Mouse (Mus musculus): ENCODE data around the gene Ppp1r13l. TPM values are rescaled to one million over a fixed set of nuclear protein-coding genes. Genes with fewer than 3 reads are reported as not detected.

Ppp1r13l gene
- not detected for polyA plus RNA-seq (2014; fragmentation: Illumina TruSeq; extraction: RNeasy Lipid Tissue Mini Kit (QIAGEN cat#74804))

DNA sequence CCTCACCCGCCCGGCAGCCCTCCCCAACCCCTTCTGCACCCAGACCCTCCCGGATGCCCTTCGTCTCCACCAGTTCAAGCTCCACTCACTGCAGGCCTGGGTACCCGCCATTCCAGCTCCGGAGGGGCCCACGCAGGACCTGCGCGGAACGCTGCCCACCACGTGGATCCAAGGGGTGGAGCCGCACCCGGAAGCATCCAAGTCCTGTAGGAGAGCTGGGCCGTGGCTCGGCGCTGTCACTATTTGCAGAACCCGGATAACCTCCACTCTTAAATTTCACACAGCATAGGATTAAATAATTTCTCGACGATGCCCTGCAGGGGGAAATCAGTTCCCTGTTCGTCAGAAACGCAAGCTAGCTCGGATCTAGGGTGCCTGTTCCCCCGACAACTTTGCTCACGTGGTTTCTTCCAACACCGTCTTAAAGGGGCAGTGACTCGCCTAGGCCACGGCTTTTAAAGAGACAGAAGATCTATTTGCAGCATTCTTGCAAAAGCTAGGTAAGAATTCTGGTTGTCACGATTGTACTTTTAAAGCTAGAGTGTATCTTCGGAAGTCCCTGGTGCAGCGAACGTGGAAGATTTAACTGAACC, at the start of gene Ppp1r13l, which contains the start of gene Cd3eap:
Gene Ppp1r13l (plus strand): TSS at position 451 of the 593 bp plus-strand sequence.
Gene Cd3eap (minus strand): TSS at position 185 of the 593 bp plus-strand sequence.

DNA sequence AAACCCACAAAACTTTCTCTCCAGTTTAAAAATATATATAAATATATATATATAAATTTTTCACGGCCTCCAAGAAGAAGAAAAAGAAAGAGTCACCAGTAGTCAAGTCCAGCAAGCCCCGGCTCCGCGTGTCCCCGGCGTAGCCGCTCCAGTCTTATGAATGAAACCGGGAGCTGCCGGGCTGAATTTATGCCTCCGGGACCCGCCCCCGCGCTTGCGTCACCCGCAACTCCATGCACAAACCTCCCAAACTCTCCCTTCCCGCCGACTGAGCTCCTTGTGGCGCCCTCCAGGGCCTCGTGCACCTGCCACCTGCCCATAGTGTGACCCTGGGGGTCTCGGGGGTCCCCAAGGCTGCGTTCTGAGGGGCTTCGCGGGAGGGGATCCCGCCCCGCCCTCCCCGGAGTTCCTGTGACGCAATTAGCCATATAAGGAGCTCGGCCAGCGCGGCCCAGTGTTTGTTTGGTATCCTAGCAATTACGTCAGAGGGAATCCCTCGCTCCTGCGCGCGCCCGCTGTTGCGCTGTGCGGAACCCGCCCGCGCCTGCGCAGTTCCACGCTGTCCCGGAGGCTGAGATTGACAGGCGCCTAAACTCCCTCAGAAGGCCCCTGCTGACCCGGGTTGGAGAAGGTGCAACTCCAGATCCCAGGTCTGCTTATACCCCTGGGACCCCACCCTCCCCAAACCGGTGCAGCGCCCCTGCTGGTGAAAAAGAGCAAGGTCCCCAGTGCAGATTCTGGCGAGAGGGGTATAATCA, 49.5 kb upstream of the Ppp1r13l start, which contains the start of gene Fosb:
Gene Fosb (minus strand): TSS at position 168 of the 758 bp plus-strand sequence.

DNA sequence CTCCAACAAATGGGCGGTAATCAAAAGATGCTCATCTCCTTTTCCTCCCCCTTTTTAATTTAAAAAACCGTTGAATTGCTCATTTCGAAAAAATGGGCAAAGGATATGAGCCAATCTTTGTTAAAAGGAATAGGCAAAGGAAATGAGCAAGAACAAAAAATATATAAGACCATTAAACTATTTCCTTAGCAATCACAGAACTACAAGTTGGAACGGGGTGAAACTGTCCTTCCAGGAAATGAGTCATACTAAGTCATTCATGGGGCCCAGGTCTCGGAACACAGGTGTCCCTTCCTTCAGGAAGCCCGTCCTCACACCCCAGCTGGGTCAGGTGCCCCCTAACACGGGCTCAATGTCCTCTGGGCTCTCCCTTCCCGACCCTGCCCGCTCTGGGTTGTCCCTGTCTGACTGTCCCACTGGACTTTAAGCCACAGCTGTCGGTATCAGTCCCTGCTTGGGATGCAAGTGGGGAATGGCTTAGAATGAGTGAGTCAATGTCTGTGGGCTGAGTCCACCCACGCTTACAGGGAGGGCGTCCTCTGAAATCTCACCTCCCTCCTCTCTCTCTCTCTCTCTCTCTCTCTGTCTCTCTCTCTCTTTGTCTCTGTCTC, 15.2 kb upstream of the Ppp1r13l start, which contains the start of gene Ercc1:
Gene Ercc1 (plus strand): TSS at position 542 of the 611 bp plus-strand sequence.

GRCm38 (mm10) chr7:19381377-19382165, 22.0 kb downstream of the Ppp1r13l start, which contains the start of gene Ercc2:
Gene Ercc2, plus strand, starts transcription at chr7:19382010.

GRCm38 (mm10) chr7:19403731-19404296, 44.3 kb downstream of the Ppp1r13l start, which contains the start of gene Klc3:
Gene Klc3, minus strand, starts transcription at chr7:19404104.

GRCm38 (mm10) chr7:19404476-19404875, 44.9 kb downstream of the Ppp1r13l start, which contains the start of gene Ckm:
Gene Ckm, plus strand, starts transcription at chr7:19404776.

Other genes starting within 250 kb of the Ppp1r13l start
- gene Gm4969, start 241.4 kb upstream of the Ppp1r13l start, polyA plus RNA-seq (2014; fragmentation: Illumina TruSeq; extraction: RNeasy Lipid Tissue Mini Kit (QIAGEN cat#74804)): not detected
- 1.3 TPM for gene Fbxo46, start 239.9 kb upstream of the Ppp1r13l start, polyA plus RNA-seq (2014; fragmentation: Illumina TruSeq; extraction: RNeasy Lipid Tissue Mini Kit (QIAGEN cat#74804))
- gene Qpctl, start 210.5 kb upstream of the Ppp1r13l start, polyA plus RNA-seq (2014; fragmentation: Illumina TruSeq; extraction: RNeasy Lipid Tissue Mini Kit (QIAGEN cat#74804)): 9.1 TPM
- 1.4 TPM for gene Snrpd2, start 210.0 kb upstream of the Ppp1r13l start, polyA plus RNA-seq (2014; fragmentation: Illumina TruSeq; extraction: RNeasy Lipid Tissue Mini Kit (QIAGEN cat#74804))
- gene Gipr, start 193.6 kb upstream of the Ppp1r13l start, polyA plus RNA-seq (2014; fragmentation: Illumina TruSeq; extraction: RNeasy Lipid Tissue Mini Kit (QIAGEN cat#74804)): not detected
- gene Eml2, start 183.3 kb upstream of the Ppp1r13l start, polyA plus RNA-seq (2014; fragmentation: Illumina TruSeq; extraction: RNeasy Lipid Tissue Mini Kit (QIAGEN cat#74804)): not detected
- gene Gpr4, start 147.2 kb upstream of the Ppp1r13l start, polyA plus RNA-seq (2014; fragmentation: Illumina TruSeq; extraction: RNeasy Lipid Tissue Mini Kit (QIAGEN cat#74804)): 1.4 TPM
- 9.0 TPM for gene Opa3, start 131.4 kb upstream of the Ppp1r13l start, polyA plus RNA-seq (2014; fragmentation: Illumina TruSeq; extraction: RNeasy Lipid Tissue Mini Kit (QIAGEN cat#74804))
- 16.5 TPM for gene Vasp, start 87.9 kb upstream of the Ppp1r13l start, polyA plus RNA-seq (2014; fragmentation: Illumina TruSeq; extraction: RNeasy Lipid Tissue Mini Kit (QIAGEN cat#74804))
- gene Ppm1n, start 79.7 kb upstream of the Ppp1r13l start, polyA plus RNA-seq (2014; fragmentation: Illumina TruSeq; extraction: RNeasy Lipid Tissue Mini Kit (QIAGEN cat#74804)): not detected
- 0.94 TPM for gene Rtn2, start 77.1 kb upstream of the Ppp1r13l start, polyA plus RNA-seq (2014; fragmentation: Illumina TruSeq; extraction: RNeasy Lipid Tissue Mini Kit (QIAGEN cat#74804))
- gene Fosb, start 49.7 kb upstream of the Ppp1r13l start, polyA plus RNA-seq (2014; fragmentation: Illumina TruSeq; extraction: RNeasy Lipid Tissue Mini Kit (QIAGEN cat#74804)): 0.37 TPM
- not detected for gene Ercc1, start 15.0 kb upstream of the Ppp1r13l start, polyA plus RNA-seq (2014; fragmentation: Illumina TruSeq; extraction: RNeasy Lipid Tissue Mini Kit (QIAGEN cat#74804))
- 1.6 TPM for gene Cd3eap, start 266 bp upstream of the Ppp1r13l start, polyA plus RNA-seq (2014; fragmentation: Illumina TruSeq; extraction: RNeasy Lipid Tissue Mini Kit (QIAGEN cat#74804))
- gene Ercc2, start 22.3 kb downstream of the Ppp1r13l start, polyA plus RNA-seq (2014; fragmentation: Illumina TruSeq; extraction: RNeasy Lipid Tissue Mini Kit (QIAGEN cat#74804)): not detected
- gene Klc3, start 44.4 kb downstream of the Ppp1r13l start, polyA plus RNA-seq (2014; fragmentation: Illumina TruSeq; extraction: RNeasy Lipid Tissue Mini Kit (QIAGEN cat#74804)): not detected
- not detected for gene Ckm, start 45.0 kb downstream of the Ppp1r13l start, polyA plus RNA-seq (2014; fragmentation: Illumina TruSeq; extraction: RNeasy Lipid Tissue Mini Kit (QIAGEN cat#74804))
- gene Mark4, start 99.1 kb downstream of the Ppp1r13l start, polyA plus RNA-seq (2014; fragmentation: Illumina TruSeq; extraction: RNeasy Lipid Tissue Mini Kit (QIAGEN cat#74804)): 1.1 TPM
- 0.20 TPM for gene Exoc3l2, start 103.6 kb downstream of the Ppp1r13l start, polyA plus RNA-seq (2014; fragmentation: Illumina TruSeq; extraction: RNeasy Lipid Tissue Mini Kit (QIAGEN cat#74804))
- gene Bloc1s3, start 148.6 kb downstream of the Ppp1r13l start, polyA plus RNA-seq (2014; fragmentation: Illumina TruSeq; extraction: RNeasy Lipid Tissue Mini Kit (QIAGEN cat#74804)): 3.2 TPM
- gene Trappc6a, start 148.6 kb downstream of the Ppp1r13l start, polyA plus RNA-seq (2014; fragmentation: Illumina TruSeq; extraction: RNeasy Lipid Tissue Mini Kit (QIAGEN cat#74804)): not detected
- not detected for gene Nkpd1, start 158.1 kb downstream of the Ppp1r13l start, polyA plus RNA-seq (2014; fragmentation: Illumina TruSeq; extraction: RNeasy Lipid Tissue Mini Kit (QIAGEN cat#74804))
- gene Ppp1r37, start 203.3 kb downstream of the Ppp1r13l start, polyA plus RNA-seq (2014; fragmentation: Illumina TruSeq; extraction: RNeasy Lipid Tissue Mini Kit (QIAGEN cat#74804)): 0.37 TPM
- gene Zfp296, start 217.5 kb downstream of the Ppp1r13l start, polyA plus RNA-seq (2014; fragmentation: Illumina TruSeq; extraction: RNeasy Lipid Tissue Mini Kit (QIAGEN cat#74804)): not detected
- 16.3 TPM for gene Gemin7, start 217.8 kb downstream of the Ppp1r13l start, polyA plus RNA-seq (2014; fragmentation: Illumina TruSeq; extraction: RNeasy Lipid Tissue Mini Kit (QIAGEN cat#74804))
- 1.6 TPM for gene Clasrp, start 244.7 kb downstream of the Ppp1r13l start, polyA plus RNA-seq (2014; fragmentation: Illumina TruSeq; extraction: RNeasy Lipid Tissue Mini Kit (QIAGEN cat#74804))